Mouse (Mus musculus): ENCODE measurements at regions not wholly inside any gene's neighbourhood (a gene's known extent, or its start where the extent isn't known, plus 50 kb on each side); places are given as distances from the start of the nearest gene placed in this dataset.
"Not testable (repeated sequence)": the region's sequence is repeated elsewhere in the genome, so short reads cannot be mapped to it uniquely, and the experiment has no call there.

DNA sequence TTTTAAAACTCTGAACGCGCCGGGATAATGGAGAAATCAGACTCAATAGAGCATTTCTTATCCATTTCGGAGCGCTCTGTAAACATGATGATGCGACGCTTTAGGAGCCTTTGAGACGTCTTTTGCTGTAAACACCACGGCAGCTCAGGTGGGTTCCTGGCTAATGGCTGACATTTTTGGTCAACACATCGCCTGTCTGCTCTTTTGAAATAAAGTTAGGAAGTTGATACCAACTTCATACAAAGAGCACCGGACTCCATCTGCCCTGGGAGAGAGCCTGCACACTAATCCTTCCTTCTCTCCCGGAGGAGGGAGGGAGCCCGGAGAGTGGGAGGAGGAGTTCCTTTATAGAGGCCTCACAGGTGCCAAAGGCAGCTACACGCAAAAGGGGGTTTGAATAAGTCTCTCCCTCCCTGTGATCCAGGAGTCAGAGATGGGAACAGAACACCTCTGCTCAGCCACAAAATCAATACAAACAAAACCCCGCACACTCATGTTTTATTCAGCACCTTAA, 63.8 kb upstream of the Srsf6 start:
- DNase-seq: no peak

DNA sequence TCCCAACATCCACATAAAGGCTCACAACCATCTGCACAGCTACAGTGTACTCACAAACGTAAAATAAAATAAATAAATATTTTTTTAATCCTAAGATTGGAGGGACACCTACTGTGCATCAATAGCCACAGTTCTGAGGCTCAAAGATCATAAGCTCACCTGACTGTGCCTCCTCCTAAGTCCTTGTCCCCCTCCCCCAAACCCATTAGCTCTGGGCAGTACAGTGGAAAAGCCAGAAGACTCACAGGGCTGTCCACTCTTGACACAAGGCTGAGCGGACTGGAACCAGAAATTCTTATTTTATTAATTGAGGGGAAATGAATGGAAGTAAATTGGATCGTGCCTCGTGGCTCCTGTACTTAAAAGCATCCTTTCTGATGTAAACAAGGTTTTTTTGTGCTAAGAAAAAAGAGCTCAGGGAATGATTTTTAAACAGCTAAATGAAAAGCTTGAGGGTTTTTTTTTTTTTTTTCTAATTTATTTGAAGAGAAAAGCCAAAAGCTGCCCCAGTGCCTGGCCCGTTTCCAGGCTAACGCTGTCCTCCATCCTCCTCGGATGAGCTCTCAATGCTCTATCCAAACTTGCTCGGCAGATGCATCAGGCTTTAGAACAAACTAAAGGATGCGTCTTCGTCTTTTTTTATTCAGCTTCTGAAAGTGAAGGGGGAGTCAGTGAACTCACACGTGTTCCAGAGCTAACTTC, 64.6 kb upstream of the Srsf6 start:
- DNase-seq: no peak

DNA sequence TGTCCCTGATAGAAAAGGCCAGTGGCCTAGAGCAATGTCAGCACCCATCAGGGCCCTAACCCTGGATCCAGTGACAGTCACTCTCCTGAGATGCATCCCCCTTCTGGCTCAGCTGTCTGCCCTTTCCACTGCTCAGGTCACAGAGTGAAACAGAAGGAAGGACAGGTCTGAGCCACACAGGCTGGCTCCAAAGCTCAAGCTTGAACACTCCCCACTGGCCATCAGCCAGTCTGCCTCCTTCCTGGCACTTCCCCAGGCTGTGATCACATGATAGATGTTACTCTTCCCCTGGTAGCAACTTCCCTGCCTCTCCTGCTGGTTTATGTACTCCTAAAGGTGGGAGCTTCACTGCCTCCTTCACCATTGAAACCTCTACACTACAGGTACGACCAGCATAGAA, 66.8 kb upstream of the Srsf6 start:
- no peak for DNase-seq

DNA sequence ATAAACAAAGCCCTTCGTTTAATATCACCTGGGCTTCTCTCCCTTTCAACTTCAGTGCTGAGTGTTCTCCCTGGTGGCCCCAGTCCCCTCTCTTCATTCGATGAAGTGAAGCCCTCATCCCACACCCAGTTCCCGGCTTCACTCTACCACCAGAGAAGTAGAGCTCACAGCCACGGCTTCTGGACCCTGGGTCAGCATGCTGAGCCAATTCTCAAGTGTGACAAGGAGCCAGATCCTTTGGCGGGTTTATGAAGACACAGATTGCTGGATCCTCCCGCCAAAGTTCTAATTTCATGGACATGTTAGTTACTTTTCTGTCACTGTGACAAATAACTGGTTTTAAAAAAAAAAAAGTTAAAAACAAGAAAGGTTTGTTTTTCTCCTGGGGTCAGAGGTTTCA, 76.7 kb upstream of the Srsf6 start:
- DNase-seq: no peak

DNA sequence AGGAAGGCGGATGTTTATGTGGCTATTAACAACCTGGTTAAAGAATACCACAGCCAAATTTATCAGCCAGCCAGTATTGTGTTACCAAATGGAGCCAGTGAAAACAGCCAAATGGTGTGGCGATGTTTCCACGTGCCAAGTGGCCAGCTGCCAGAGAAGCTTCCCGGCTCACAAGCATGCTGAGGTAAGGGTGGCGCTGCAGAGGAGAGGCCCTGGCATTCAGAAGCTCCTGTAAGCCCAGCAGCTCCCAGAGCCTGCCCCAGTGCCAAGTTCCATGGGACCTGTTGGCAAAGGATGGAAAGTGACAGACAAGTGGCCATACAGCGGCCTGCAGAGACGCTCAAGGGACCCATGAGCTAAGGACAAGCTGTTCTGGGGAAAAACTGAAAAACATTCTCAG, 77.8 kb upstream of the Srsf6 start:
- DNase-seq: peak; percentile 90

DNA sequence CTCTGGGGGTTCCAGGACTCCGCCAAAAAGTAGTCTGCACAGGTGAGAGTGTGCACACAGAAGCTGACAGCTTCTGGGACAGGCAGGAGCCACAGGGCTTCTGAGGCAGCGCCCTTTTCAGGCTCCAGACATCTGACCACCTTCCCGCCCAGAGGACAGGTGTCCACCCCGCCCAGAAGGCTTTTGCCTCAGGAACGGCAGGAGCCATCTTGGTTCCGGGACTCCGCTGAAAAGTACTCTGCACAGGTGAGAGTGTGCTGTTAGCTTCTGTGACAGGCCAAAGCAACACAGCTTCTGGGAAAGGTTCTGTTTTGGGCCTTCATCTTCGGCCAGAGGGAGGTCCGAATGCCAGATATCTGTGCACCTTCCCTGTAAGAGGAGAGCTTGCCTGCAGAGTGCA, 89.6 kb upstream of the Srsf6 start:
- DNase-seq: not testable (repeated sequence)

DNA sequence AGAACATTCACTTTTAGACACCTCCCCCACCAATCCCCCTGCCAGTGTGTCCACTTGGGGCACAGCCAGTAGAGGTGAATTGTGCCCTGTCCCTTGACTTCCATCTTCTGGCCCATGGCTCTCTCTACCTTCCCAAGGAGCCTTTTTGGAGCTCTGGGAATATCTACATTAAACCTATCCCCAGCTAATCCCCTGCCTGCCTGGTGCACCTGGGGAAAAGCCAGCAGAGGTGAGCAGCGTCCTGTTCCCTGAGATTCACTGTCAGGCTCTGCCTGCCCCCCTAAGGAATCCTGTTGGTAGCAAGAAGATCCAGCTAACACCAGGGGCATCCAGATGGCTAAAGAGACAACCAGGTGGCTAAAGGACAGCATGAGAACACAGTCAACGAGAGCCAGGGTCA, 93.6 kb upstream of the Srsf6 start:
- no peak for DNase-seq

DNA sequence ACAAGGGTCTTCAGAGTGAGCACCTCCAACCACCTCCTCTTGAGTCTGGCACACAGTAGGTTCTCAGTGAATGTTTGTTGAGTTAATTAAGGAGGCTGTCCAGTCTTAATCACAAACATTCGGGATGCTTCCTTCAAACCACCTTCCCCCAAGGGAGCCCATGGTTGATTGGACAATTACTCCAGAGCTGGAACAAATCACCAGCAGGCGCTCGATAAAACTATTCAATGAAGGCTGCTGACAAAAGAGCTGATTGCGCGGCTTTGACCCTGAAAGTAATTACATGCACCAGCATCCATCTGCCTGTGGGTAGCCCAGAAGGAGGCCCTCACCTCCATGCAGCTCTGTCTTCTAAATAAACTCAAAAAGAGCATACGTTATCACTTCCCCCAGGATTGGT, 97.6 kb upstream of the Srsf6 start:
- DNase-seq: no peak

DNA sequence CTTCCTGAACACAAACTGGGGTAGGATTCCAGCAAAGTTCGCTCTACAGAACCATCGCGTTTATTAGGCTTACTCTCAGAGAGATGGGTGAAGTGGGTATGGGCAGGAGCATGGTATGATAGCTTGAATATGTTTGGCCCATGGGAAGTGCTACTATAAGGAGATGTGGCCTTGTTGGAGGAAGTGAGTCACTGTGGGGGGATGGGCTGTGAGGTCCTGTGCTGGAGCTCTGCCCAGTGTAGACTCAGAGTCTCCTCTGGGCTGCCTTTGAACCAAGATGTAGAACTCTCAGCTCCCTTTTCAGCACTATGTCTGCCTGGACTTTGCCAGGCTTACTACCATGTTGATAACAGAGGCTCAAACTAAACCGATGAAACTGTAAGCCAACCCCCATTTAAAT, 112.5 kb upstream of the Srsf6 start:
- no peak for DNase-seq

DNA sequence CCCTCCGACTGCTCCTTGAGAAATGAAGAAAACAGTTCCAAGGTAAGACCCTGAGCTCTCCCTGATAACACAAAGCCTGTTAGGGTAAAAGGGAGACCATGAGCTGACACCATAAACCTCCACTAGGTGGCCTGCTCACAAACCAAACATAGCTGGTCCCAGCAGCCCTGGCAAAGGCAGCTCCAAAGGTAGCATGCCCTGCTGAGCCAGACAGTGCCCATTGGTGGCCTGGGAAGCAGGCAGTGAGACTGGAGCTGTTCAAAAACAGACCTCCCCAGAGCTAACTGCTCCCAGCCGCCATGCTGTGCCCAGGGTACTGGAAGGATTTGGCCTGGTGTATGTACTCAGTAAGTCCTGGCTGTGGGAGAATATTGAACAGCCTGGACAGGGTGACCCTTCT, 117.1 kb upstream of the Srsf6 start:
- DNase-seq: peak; percentile 29

DNA sequence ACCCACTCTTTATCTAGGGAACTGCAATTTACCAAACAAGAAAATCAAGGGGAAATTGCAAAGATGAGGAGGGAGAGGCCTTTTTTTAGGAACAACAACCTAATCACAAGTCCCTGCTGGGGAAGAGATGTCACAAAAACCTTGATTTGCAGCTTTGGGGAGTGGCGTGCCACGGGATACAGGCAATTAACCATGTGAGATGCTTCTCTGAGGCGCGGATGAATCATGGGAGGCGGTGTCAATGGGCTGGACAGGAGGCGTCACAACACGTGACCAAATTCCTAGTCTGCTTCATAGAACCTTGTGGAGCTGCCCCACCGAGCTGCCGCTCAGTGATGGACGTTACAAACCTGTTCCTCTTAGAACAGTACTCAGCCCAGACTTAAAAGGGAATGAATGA, 123.6 kb upstream of the Srsf6 start:
- no peak for DNase-seq

DNA sequence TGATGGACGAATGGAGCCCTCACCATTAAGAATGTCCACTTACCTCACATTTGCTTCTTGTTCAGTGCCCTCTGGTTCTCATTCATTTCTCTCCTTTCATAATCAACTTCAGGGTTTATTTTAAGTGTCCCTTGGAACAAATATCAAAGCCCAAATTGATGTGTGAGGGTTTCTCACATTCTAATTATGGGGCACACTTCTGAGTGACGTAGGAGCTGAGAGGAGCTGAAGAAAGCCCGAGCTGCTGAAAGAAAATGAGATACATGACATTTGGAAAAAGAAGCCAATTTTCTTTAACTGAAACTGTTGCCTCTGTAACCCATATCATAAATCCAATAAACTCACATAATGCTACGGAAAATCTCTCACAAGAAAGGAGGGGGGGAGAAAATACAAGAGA, 134.8 kb upstream of the Srsf6 start:
- no peak for DNase-seq

DNA sequence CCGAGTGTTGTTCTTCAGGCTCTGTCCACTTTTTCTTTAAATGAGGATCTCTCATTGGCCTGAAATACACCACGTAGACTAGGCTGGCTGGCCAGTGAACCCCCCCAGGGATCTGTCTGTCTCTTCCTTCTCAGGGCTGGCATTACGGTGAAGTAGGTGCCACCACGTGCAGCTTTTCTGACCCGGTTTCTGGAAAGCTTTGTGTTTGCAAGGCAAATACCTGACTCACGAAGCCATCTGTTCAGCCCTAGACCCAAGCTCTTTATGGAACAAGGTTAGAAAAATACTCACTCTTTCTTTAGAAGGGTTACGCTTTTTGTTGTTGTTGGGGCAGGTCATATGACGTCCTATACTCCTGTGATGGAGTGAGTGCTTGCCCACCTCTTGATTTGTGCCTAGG, 133.3 kb upstream of the Ptprt start:
- no peak for DNase-seq

DNA sequence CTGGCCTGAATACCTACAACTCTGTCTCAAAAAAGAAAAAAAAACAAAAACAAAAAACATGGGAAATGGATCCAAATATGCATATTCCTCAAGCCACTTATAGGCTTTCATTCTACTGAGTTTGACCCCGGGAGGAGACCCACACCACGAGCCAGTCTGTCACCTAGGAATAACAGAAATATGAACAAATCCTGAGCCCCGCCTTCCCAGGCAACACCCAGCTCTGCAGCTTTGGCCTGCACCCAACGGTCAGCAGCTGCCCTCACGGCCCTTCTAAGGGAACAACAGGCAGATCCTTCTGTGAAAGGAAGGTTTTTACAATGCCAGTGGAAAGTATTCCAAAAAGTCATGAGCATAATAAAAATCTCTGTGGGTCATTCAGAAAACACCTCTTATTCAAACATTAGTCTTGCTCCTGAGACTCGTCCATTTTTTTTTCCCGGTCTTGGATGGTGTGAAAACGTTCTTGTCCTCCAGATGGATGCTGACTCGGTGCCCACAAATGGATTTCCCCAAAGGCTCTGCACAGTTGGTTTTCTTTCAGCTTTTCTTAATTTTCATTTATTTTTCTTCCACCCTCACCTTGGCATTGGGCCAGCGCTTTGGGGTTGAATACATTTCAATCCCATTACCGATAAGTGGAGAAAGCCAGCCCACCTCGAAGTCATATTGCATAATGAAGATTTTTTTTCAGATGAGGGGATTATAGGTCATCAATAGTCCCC, 130.6 kb upstream of the Ptprt start:
- DNase-seq: no peak

DNA sequence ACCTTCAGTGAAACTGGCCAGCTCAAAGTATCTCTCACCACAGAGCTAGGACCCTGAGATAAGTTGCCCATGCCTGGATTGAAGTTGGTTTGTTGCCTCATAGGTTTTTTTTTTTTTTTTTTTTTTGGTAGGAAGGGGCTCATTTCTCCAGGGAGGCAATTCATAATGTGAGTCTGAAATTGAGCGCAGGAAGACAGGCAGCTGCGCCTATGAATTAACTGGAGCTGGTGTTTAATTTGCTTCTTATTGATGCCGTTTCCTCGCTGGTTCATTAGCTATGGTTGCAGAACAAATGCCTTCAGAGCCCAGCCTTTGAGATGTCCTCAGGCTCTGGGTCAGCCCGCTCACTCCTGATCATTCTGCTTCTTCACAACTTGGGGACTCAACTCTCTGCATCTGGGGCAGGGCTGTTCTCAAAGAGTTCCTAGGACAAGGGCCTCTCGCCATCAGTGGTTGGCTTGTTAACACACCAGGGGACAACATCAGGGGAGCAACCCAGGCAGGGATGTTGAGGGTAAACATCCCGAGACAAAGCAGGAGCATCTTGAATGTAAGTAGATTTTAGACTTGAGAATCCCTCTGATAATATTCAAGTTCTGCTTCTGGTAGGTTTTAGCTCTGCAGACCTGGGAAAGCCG, 123.3 kb upstream of the Ptprt start:
- no peak for DNase-seq

DNA sequence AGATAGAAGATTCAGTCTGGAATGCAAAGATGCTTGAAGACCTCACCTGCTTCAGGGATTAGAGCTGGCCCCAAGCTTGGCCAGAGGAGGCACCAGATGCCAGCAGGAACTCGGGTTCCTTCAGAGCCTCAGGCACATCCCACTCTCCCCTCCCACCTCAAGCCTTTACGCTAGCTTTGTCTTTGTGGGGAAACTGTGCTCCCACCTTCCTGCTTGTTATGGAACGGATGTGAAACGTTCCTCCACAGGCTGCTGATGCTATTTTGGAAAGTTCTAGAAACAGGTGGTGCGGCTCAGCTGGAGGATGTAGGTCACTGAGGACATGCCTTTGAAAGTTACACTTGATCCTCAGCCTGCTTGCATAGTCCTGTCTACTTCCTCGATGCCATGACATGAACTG, 120.7 kb upstream of the Ptprt start:
- no peak for DNase-seq

DNA sequence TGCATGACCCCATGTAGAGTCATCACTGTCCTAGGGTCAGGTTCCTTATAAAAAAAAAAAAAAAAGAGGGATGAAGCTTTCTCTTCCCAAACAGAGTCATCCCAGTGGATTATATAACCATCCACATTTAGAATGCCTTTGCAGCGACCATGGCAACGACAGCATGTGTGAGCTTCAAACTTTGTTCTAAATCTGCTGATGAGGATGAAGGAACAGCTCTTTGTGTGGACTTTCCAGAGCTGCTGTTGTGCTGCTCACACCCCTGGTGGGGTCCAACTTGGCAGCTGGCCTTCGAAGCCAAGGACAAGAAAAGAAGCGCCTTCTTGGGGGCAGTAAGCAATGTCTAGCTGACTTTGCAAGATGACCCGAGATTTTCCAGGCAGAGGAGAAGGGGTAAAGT, 115.6 kb upstream of the Ptprt start:
- DNase-seq: no peak

DNA sequence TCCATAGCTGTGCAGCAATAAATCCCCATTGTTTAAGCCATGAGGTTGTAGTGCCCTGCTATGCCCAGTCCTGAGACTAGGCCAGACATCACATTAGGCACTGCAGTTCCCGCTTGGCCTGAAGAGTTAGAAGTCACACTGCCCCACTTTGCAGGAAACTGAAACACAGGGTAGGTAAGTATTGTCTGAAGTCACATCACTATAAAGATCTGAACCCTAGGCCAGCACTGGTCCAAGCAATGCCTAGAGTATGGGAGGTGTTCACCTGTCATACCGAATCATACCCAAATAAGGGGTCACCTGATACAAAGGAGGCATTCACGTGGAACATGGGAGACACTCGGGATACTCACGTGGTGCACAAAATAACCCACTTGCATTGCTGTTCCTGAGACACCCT, 111.6 kb upstream of the Ptprt start:
- no peak for DNase-seq

DNA sequence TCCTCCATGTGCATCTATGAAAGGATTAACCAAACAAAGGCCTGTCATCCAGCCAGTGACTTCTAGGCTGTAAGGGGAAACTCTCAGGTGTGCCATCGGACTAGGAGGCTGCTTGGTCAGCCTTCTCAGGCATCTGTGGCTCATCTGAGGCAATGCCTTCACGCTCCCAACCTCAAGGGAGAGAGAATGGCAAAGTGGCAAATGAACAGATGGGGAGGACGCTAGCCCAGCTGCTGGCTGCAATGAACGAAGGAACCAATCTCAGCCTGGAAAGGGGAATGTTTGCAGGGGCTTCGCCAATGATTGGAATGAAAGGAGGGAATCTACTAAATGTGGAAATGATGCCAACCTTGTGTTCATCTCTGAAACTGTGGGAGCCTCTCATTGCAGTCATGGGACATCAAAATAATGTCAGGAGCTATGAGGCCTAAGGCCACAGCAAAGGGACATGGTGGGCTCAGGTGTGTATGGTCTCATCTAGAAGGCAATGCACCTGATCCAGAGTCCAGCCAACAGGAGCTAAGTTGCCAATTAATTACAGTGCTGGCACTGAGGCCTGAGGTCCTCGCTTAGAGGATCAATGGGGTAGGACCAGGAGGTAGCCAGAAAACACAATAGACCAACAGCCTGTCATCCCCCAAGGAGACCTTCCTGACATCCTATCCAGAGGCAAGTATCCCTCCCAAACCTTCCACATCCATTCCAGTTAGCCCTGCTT, 108.9 kb upstream of the Ptprt start:
- no peak for DNase-seq

DNA sequence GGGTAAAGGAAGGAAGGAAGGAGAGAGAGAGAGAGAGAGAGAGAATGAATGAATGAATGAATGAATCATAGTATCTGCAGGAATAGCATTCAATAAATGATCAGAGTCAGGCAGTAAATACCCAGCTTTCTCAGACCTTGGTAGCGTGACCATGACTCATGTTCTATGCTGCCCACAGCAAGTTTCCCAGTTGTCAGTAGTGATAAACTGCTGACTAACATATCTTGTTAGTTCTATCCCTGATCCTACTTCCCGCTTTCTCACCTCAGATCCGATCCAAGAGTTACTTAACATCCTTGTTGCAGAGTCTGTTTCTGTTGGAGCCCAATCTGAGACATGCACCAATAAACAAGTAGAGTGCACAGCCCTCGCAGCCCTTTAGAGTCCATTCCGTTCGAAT, 103.1 kb upstream of the Ptprt start:
- DNase-seq: no peak

DNA sequence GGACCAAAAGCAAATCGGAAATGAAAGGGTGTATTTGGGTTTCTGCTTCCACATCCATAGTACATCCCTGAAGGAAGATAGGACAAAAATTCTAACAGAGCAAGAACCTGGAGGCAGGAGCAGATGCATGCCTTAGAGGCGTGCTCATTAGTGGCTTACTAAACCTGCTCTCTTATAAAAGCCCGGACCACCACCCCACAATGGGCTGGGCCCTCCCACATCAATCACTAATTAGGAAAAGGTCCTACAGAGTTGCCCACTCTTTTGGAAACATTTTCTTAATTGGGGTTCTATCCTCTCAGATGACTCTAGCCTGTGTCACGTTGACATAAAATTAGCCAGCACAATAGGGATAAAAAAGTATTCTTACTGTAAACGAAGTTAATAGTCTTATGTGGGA, 79.6 kb upstream of the Ptprt start:
- no peak for DNase-seq

DNA sequence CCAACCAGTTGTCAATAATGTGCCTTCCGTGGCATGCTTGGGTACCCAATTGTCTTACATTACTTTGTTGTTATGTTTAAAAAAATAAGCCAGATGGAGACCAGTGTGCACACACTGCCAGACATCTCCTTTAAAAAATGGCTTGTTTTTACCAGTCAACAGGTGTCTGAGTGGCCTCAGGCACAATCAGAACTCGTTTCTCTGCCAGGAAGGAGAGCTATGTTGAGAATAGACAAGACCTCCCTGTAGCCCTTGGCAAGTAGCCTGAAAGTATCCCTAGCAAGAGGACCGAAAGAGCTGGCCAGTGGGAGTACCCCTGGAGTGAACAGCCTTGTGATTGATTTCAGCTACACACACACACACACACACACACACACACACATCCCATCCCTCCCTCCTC, 74.8 kb upstream of the Ptprt start:
- DNase-seq: no peak

DNA sequence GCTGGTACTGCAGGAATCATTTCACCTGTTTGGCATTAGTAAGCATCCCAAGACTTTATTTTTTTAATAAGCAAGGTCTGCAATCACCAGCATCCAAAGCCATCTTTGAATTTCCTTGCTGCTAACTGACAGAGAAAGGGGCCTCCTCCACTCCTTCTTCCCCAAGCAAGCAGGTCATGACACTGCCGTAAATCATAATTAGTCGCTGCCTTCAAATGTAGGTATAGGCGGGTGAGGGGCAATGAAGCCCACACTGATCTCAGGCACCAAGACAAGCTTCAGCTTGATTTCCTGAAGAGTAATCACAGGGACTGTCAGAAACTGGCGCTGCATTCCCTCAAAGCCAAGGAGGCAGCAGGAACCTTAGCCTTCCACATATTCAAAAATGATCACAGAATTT, 73.3 kb upstream of the Ptprt start:
- no peak for DNase-seq

DNA sequence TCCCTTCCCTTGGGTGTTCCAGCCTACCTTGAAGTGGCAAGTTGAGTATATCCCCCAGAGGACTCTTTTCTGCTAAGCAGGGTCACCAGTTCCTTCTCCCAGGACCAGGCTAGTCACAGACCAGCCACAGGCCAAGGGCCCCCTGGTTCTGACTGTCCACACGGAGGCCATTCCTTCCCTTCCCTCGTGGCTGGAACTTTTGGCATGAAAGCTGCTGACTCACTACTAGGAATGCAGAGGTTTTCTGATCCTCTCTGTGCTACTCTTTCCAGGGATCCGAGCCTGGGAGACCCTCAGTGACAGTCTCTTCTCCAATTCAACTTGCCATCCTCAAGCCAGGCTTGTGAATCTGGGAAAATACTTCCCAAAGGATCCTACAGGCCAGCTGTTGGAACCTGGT, 59.1 kb upstream of the Ptprt start:
- DNase-seq: no peak
